Mouse (Mus musculus) lung, embryonic 14.5 days (tissue): ENCODE measurements at regions not wholly inside any gene's neighbourhood (a gene's known extent, or its start where the extent isn't known, plus 50 kb on each side); places are given as distances from the start of the nearest gene placed in this dataset.

Experiments used
- ATAC-seq: fragments of 200-750 bp; cut with Nextera tagmentation; 2 replicates; pipeline ENCODE4 v1.8.0; 2017; ENCODE audit warnings: mild to moderate bottlenecking, moderate TSS enrichment, moderate library complexity; ENCODE audit not compliant: insufficient read depth
- DNase-seq: peaks from one replicate; pipeline ENCODE4 v3.0.0-alpha.2; 2015
- H3K27ac ChIP-seq: fragments of 300-500 bp; sonication (generic); 2 replicates; pipeline ENCODE4 v1.5.1; 2014; ENCODE audit warnings: low read depth, mild to moderate bottlenecking, moderate library complexity
- H3K27me3 ChIP-seq: fragments of 300-500 bp; sonication (generic); 2 replicates; pipeline ENCODE4 v1.6.1; 2014; ENCODE audit warnings: low read length, control low read depth; ENCODE audit not compliant: insufficient read depth
- H3K36me3 ChIP-seq: fragments of 300-500 bp; sonication (generic); 2 replicates; pipeline ENCODE4 v1.6.1; 2014; ENCODE audit warnings: control low read depth; ENCODE audit not compliant: insufficient read depth
- H3K4me1 ChIP-seq: fragments of 300-500 bp; sonication (generic); 2 replicates; pipeline ENCODE4 v1.6.1; 2014; ENCODE audit warnings: antibody characterized with exemption, control low read depth; ENCODE audit not compliant: insufficient read depth
- H3K4me2 ChIP-seq: fragments of 300-500 bp; sonication (generic); 2 replicates; pipeline ENCODE4 v1.6.1; 2014; ENCODE audit warnings: mild to moderate bottlenecking
- H3K4me3 ChIP-seq: fragments of 300-500 bp; sonication (generic); 2 replicates; pipeline ENCODE4 v1.5.1; 2014; ENCODE audit warnings: low read depth, low read length
- H3K9ac ChIP-seq: fragments of 300-500 bp; sonication (generic); 2 replicates; pipeline ENCODE4 v1.6.1; 2014
- H3K9me3 ChIP-seq: fragments of 300-500 bp; sonication (generic); 2 replicates; pipeline ENCODE4 v1.6.1; 2016; ENCODE audit warnings: low read depth, low read length, control low read depth
- CTCF ChIP-seq: IDR thresholded peaks from 2 replicates; pipeline ENCODE4 v1.5.1; 2016; ENCODE audit warnings: antibody characterized with exemption, low read depth
- WGBS: fragments of 180-500 bp; shearing (Covaris S2); extraction: QIAGEN DNeasy Blood & Tissue Kit; methylation state at CpG from one replicate; pipeline ENCODE4 v1.1.7; 2014; 5-methylcytosine and 5-hydroxymethylcytosine counted together

DNA sequence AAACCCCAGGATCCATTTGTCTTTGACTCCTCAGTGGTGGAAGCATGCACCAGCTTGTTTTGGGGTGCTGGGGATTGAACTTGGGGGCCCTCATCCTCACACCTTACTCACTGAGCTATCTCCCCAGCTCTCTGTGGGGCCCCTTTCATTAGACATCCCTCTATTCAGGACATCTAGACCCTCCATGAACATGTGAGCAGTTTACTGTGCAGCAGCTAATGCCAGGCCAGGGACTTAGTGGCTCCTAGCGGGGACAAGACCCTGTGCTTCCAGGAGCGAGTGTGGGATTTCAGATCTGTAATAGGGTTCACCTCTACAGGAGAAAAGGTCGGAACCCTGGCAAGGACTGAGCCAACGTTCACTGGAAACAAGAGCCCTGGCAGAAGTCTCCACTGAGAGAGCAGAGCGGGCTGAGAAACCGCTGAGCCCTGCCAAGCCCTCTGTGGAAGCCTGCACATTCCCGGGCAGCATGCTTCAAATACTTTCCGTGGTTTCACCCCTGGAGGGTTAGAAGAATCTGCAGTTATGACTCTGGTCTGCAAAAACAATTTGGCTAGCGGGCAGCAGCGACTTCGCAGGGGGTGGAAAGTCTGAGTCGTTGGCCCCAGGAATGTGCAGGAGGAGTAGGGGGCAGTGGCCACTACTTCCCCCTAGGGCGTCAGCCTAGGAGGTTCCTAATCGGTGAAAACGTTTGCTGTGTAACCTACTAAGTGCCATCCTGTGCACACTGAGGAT, 125.6 kb downstream of the Smad6 start:
- Histone ChIP-seq H3K9me3 (no peaks in the 10 kb centered on the region), H3K27me3 (no peaks in the 10 kb centered on the region), H3K27ac (peak overlapping the region; percentile 36), H3K4me3 (no peak overlapping the region), H3K4me1 (peaks cover 5% of the 10 kb centered on the region; the same call in 1 of the 2 replicates), H3K4me2 (0 out of 2 replicates have a peak overlapping the region, but pooled peaks have one; percentile 15), H3K9ac (no peak overlapping the region), H3K36me3 (no peaks in the 10 kb centered on the region)
- peak; percentile 88 for DNase-seq
- TF ChIP-seq CTCF: peak; percentile 4; the same call in 1 of the 2 replicates
- peak; percentile 85 for ATAC-seq
- 22% methylated on average over 15 of the region's 15 CpGs for WGBS

- Histone ChIP-seq H3K36me3 (no peaks in the 10 kb centered on the region), H3K4me1 (peaks cover 5% of the 10 kb centered on the region; the same call in 1 of the 2 replicates), H3K4me2 (no peak overlapping the region), H3K9ac (no peak overlapping the region), H3K27me3 (no peaks in the 10 kb centered on the region), H3K27ac (no peak overlapping the region), H3K9me3 (no peaks in the 10 kb centered on the region), H3K4me3 (no peak overlapping the region)
- DNase-seq (peak; percentile 61), ATAC-seq (0 out of 2 replicates have a peak, but pooled peaks have one; percentile 47)
- no peak for TF ChIP-seq CTCF
- WGBS: 36% methylated on average over 17 of the region's 17 CpGs
These were observed 129.5 kb downstream of the Smad6 start for GRCm38 (mm10) chr9:63892235-63892971.

DNA sequence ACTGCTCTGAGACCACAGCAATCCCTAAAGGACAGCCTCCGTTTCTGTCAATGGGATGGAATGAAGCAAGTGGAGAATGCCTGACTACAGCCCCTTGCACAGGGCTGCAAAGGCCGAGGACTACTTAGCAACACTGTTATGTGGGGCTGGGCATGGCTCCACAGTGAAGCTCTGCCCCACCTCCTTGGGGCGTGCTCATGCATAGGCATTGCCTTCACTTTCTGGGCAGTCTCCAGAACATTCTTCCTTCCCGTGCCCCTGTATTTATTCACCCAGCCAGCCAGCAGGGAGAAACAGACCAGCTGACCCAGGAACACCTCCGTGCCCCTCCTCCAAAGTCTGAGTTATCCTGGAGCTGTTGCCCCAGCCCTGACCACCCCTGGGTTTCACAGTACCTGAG, 131.1 kb downstream of the Smad6 start:
- no peak overlapping the region for H3K4me3 ChIP-seq
- no peak overlapping the region for H3K27ac ChIP-seq
- no peaks in the 10 kb centered on the region for H3K9me3 ChIP-seq
- WGBS: 45% methylated on average over 5 of the region's 5 CpGs
- no peaks in the 10 kb centered on the region for H3K27me3 ChIP-seq
- no peak overlapping the region for H3K9ac ChIP-seq
- ATAC-seq: peak; percentile 50; the same call in 1 of the 2 replicates
- DNase-seq: no peak
- TF ChIP-seq CTCF: no peak
- H3K4me1 ChIP-seq: no peaks in the 10 kb centered on the region
- no peaks in the 10 kb centered on the region for H3K36me3 ChIP-seq
- no peak overlapping the region for H3K4me2 ChIP-seq

DNA sequence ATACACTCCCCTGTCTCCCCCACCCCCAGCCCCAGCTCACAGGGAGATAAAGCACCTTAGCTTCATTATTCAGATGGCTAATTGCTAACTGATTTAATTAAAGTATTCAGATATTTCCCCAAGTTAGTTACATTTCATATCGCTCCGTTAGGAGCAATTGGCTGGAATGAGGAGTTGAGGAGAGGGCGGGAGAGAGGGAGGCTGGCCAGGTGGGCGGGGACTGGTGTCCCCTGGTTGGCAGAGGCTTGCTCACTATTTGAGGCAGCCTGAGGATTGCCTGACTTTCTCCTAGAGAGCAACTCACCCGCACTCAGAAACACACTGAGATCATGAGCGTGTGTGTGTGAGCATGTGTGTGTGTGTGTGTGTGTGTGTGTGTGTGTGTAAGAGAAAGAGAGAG, 131.8 kb upstream of the Smad3 start:
- WGBS: 67% methylated on average over 6 of the region's 6 CpGs

GRCm38 (mm10) chr9:63884971-63885370, 127.2 kb upstream of the Smad3 start:
- Histone ChIP-seq H3K27me3 (no peaks in the 10 kb centered on the region), H3K4me1 (peaks cover 3% of the 10 kb centered on the region; the same call in 1 of the 2 replicates), H3K4me3 (no peak overlapping the region), H3K9ac (no peak overlapping the region), H3K36me3 (no peaks in the 10 kb centered on the region), H3K27ac (no peak overlapping the region), H3K4me2 (no peak overlapping the region), H3K9me3 (no peaks in the 10 kb centered on the region)
- no peak for TF ChIP-seq CTCF
- ATAC-seq: no peak
- DNase-seq: no peak
- WGBS: 58% methylated on average over 2 of the region's 2 CpGs

More for the DNA sequence above, 131.8 kb upstream of the Smad3 start:
- no peak for TF ChIP-seq CTCF
- DNase-seq: no peak
- no peak overlapping the region for H3K9ac ChIP-seq
- H3K9me3 ChIP-seq: no peaks in the 10 kb centered on the region
- H3K4me1 ChIP-seq: no peaks in the 10 kb centered on the region
- H3K4me2 ChIP-seq: no peak overlapping the region
- H3K36me3 ChIP-seq: no peaks in the 10 kb centered on the region
- H3K27me3 ChIP-seq: no peaks in the 10 kb centered on the region
- no peak for ATAC-seq
- H3K4me3 ChIP-seq: no peak overlapping the region
- H3K27ac ChIP-seq: no peak overlapping the region

- TF ChIP-seq CTCF: peak; percentile 66
- H3K27ac ChIP-seq: no peak overlapping the region
- H3K4me3 ChIP-seq: no peak overlapping the region
- peaks cover 8% of the 10 kb centered on the region; the same call in 1 of the 2 replicates for H3K4me1 ChIP-seq
- 69% methylated on average over 6 of the region's 6 CpGs for WGBS
- H3K27me3 ChIP-seq: no peaks in the 10 kb centered on the region
- H3K4me2 ChIP-seq: no peak overlapping the region
- DNase-seq (peak; percentile 60), ATAC-seq (no peak)
- no peak overlapping the region for H3K9ac ChIP-seq
- no peaks in the 10 kb centered on the region for H3K9me3 ChIP-seq
- H3K36me3 ChIP-seq: no peaks in the 10 kb centered on the region
These were observed 126.1 kb upstream of the Smad3 start for GRCm38 (mm10) chr9:63883738-63884520.
